Mouse (Mus musculus) embryonic facial prominence, embryonic 14.5 days (tissue): ENCODE results near the gene Ube2h. TPM values are rescaled to one million over a fixed set of nuclear protein-coding genes. Genes with fewer than 3 reads are reported as not detected.

Experiments used
- ATAC-seq: fragments of 200-750 bp; cut with Nextera tagmentation; 2 replicates; pipeline ENCODE4 v1.8.0; 2017; ENCODE audit warnings: low read depth, moderate number of reproducible peaks, moderate TSS enrichment
- DNase-seq: peaks from one replicate; pipeline ENCODE4 v3.0.0-alpha.2; 2015; ENCODE audit warnings: low spot score
- H3K27ac ChIP-seq: fragments of 300-500 bp; sonication (generic); replicated peaks from 2 replicates; pipeline ENCODE4 v1.5.1; 2014; ENCODE audit warnings: low read depth, mild to moderate bottlenecking, low read length, moderate library complexity
- H3K27me3 ChIP-seq: fragments of 300-500 bp; sonication (generic); replicated peaks from 2 replicates; pipeline ENCODE4 v1.6.1; 2014; ENCODE audit warnings: low read length; ENCODE audit not compliant: control insufficient read depth, insufficient read depth
- H3K36me3 ChIP-seq: fragments of 300-500 bp; sonication (generic); 2 replicates; pipeline ENCODE4 v1.6.1; 2014; ENCODE audit warnings: low read length, mixed read lengths; ENCODE audit not compliant: control insufficient read depth, insufficient read depth
- H3K4me1 ChIP-seq: fragments of 300-500 bp; sonication (generic); 2 replicates; pipeline ENCODE4 v1.6.1; 2014; ENCODE audit warnings: antibody characterized with exemption, low read length; ENCODE audit not compliant: control insufficient read depth, insufficient read depth
- H3K4me2 ChIP-seq: fragments of 300-500 bp; sonication (generic); 2 replicates; pipeline ENCODE4 v1.6.1; 2014; ENCODE audit warnings: low read depth, mild to moderate bottlenecking, low read length, moderate library complexity, mixed read lengths
- H3K4me3 ChIP-seq: fragments of 300-500 bp; sonication (generic); 2 replicates; pipeline ENCODE4 v1.5.1; 2014; ENCODE audit warnings: low read depth, mild to moderate bottlenecking, low read length
- H3K9ac ChIP-seq: fragments of 300-500 bp; sonication (generic); 2 replicates; pipeline ENCODE4 v1.6.1; 2014; ENCODE audit warnings: low read depth, mild to moderate bottlenecking, low read length, moderate library complexity, mixed read lengths
- H3K9me3 ChIP-seq: fragments of 300-500 bp; sonication (generic); 2 replicates; pipeline ENCODE4 v1.6.1; 2016; ENCODE audit warnings: low read length; ENCODE audit not compliant: control insufficient read depth
- WGBS: fragments of 180-500 bp; shearing (Covaris S2); extraction: QIAGEN DNeasy Blood & Tissue Kit; methylation state at CpG from one replicate; pipeline ENCODE4 v1.1.7; 2014; 5-methylcytosine and 5-hydroxymethylcytosine counted together
- polyA plus RNA-seq: library from polyadenylated mRNA; unstranded; fragments of >200 nt; fragmentation: Nextera tagmentation; extraction: Ambion mirVana; gene quantifications from 2 replicates; pipeline ENCODE4 v1.2.1, GENCODE M21; 2014

The Ube2h gene
- polyA plus RNA-seq, 1 experiment from 2014 or later = 53.1 TPM

GRCm38 (mm10) chr6:30252271-30253010 is 51.9 kb downstream of the Ube2h start:
- peaks cover 32% of the 10 kb centered on the region for H3K36me3 ChIP-seq
- ATAC-seq (no peak), DNase-seq (no peak)
- H3K9ac ChIP-seq = no peak overlapping the region
- no peak overlapping the region for H3K27ac ChIP-seq
- no peaks in the 10 kb centered on the region for H3K9me3 ChIP-seq
- 92% methylated on average over 5 of the region's 5 CpGs for WGBS
- no peaks in the 10 kb centered on the region for H3K4me1 ChIP-seq
- no peak overlapping the region for H3K4me2 ChIP-seq
- H3K4me3 ChIP-seq = no peak overlapping the region
- no peaks in the 10 kb centered on the region for H3K27me3 ChIP-seq

- H3K4me2 ChIP-seq = no peak overlapping the region
- no peak overlapping the region for H3K9ac ChIP-seq
- H3K4me1 ChIP-seq = no peaks in the 10 kb centered on the region
- H3K27me3 ChIP-seq = no peaks in the 10 kb centered on the region
- H3K4me3 ChIP-seq = no peak overlapping the region
- ATAC-seq = no peak
- H3K9me3 ChIP-seq = no peaks in the 10 kb centered on the region
- no peak overlapping the region for H3K27ac ChIP-seq
- 73% methylated on average over 3 of the region's 3 CpGs for WGBS
- H3K36me3 ChIP-seq = peaks cover 21% of the 10 kb centered on the region
- no peak for DNase-seq
Measured at GRCm38 (mm10) chr6:30248708-30249107, 55.6 kb downstream of the Ube2h start.

GRCm38 (mm10) chr6:30245940-30246339 is 58.4 kb downstream of the Ube2h start:
- H3K27me3 ChIP-seq = no peaks in the 10 kb centered on the region
- H3K4me2 ChIP-seq = no peak overlapping the region
- no peak for DNase-seq
- no peak overlapping the region for H3K9ac ChIP-seq
- no peak for ATAC-seq
- WGBS = 84% methylated on average over 5 of the region's 5 CpGs
- H3K36me3 ChIP-seq = peaks cover 7% of the 10 kb centered on the region; the same call in 1 of the 2 replicates
- no peaks in the 10 kb centered on the region for H3K9me3 ChIP-seq
- no peak overlapping the region for H3K27ac ChIP-seq
- no peaks in the 10 kb centered on the region for H3K4me1 ChIP-seq
- no peak overlapping the region for H3K4me3 ChIP-seq

GRCm38 (mm10) chr6:30245397-30245796 is 58.9 kb downstream of the Ube2h start:
- Histone ChIP-seq H3K27me3 (no peaks in the 10 kb centered on the region), H3K9ac (no peak overlapping the region), H3K4me3 (no peak overlapping the region), H3K36me3 (peaks cover 12% of the 10 kb centered on the region), H3K27ac (no peak overlapping the region), H3K4me2 (no peak overlapping the region), H3K4me1 (no peaks in the 10 kb centered on the region), H3K9me3 (no peaks in the 10 kb centered on the region)
- ATAC-seq (no peak), DNase-seq (no peak)
- 86% methylated on average over 5 of the region's 5 CpGs for WGBS

- no peaks in the 10 kb centered on the region for H3K4me1 ChIP-seq
- no peak overlapping the region for H3K4me3 ChIP-seq
- DNase-seq (no peak), ATAC-seq (no peak)
- no peak overlapping the region for H3K9ac ChIP-seq
- H3K36me3 ChIP-seq = peaks cover 30% of the 10 kb centered on the region
- WGBS = 93% methylated on average over 9 of the region's 9 CpGs
- no peaks in the 10 kb centered on the region for H3K27me3 ChIP-seq
- no peaks in the 10 kb centered on the region for H3K9me3 ChIP-seq
- H3K4me2 ChIP-seq = no peak overlapping the region
- no peak overlapping the region for H3K27ac ChIP-seq
Measured at GRCm38 (mm10) chr6:30243347-30244007, 60.9 kb downstream of the Ube2h start.

- H3K36me3 ChIP-seq = peaks cover 32% of the 10 kb centered on the region
- no peak overlapping the region for H3K4me2 ChIP-seq
- no peak overlapping the region for H3K9ac ChIP-seq
- no peaks in the 10 kb centered on the region for H3K9me3 ChIP-seq
- WGBS = 78% methylated on average over 4 of the region's 4 CpGs
- H3K27me3 ChIP-seq = no peaks in the 10 kb centered on the region
- DNase-seq (no peak), ATAC-seq (no peak)
- no peak overlapping the region for H3K4me3 ChIP-seq
- no peaks in the 10 kb centered on the region for H3K4me1 ChIP-seq
- no peak overlapping the region for H3K27ac ChIP-seq
Measured at GRCm38 (mm10) chr6:30242928-30243327, 61.4 kb downstream of the Ube2h start.

- peaks cover 33% of the 10 kb centered on the region for H3K36me3 ChIP-seq
- no peak overlapping the region for H3K4me3 ChIP-seq
- H3K27me3 ChIP-seq = no peaks in the 10 kb centered on the region
- H3K9ac ChIP-seq = no peak overlapping the region
- DNase-seq (no peak), ATAC-seq (no peak)
- no peaks in the 10 kb centered on the region for H3K9me3 ChIP-seq
- no peak overlapping the region for H3K4me2 ChIP-seq
- no peak overlapping the region for H3K27ac ChIP-seq
- WGBS = 92% methylated on average over 7 of the region's 7 CpGs
- H3K4me1 ChIP-seq = no peaks in the 10 kb centered on the region
Measured at GRCm38 (mm10) chr6:30240105-30240504, 64.2 kb downstream of the Ube2h start.

GRCm38 (mm10) chr6:30239207-30239606 is 65.1 kb downstream of the Ube2h start:
- Histone ChIP-seq H3K36me3 (peaks cover 38% of the 10 kb centered on the region), H3K27ac (no peak overlapping the region), H3K9ac (no peak overlapping the region), H3K4me2 (no peak overlapping the region), H3K27me3 (no peaks in the 10 kb centered on the region), H3K9me3 (no peaks in the 10 kb centered on the region), H3K4me1 (no peaks in the 10 kb centered on the region), H3K4me3 (no peak overlapping the region)
- no peak for DNase-seq
- 82% methylated on average over 6 of the region's 6 CpGs for WGBS
- ATAC-seq = no peak

GRCm38 (mm10) chr6:30238079-30238478 is 66.3 kb downstream of the Ube2h start:
- no peak overlapping the region for H3K4me2 ChIP-seq
- H3K27me3 ChIP-seq = no peaks in the 10 kb centered on the region
- DNase-seq (no peak), ATAC-seq (no peak)
- H3K36me3 ChIP-seq = peaks cover 40% of the 10 kb centered on the region
- no peaks in the 10 kb centered on the region for H3K9me3 ChIP-seq
- H3K4me3 ChIP-seq = no peak overlapping the region
- H3K4me1 ChIP-seq = no peaks in the 10 kb centered on the region
- 95% methylated on average over 2 of the region's 2 CpGs for WGBS
- no peak overlapping the region for H3K9ac ChIP-seq
- no peak overlapping the region for H3K27ac ChIP-seq
